Mouse (Mus musculus) hindlimb bud, embryonic 11.5 days (tissue): ENCODE measurements around the gene Rassf1.

Source experiments
- DNase-seq: peaks from one replicate; pipeline ENCODE4 v3.0.0-alpha.2; 2012; ENCODE audit warnings: low read depth, low spot score; ENCODE audit errors: extremely low spot score

Gene Rassf1

GRCm38 (mm10) chr9:107601275-107601674, 49.9 kb downstream of the Rassf1 start:
- DNase-seq: no peak

GRCm38 (mm10) chr9:107602068-107602648, 50.8 kb downstream of the Rassf1 start:
- peak; percentile 90 for DNase-seq

GRCm38 (mm10) chr9:107603251-107603650, 51.9 kb downstream of the Rassf1 start:
- no peak for DNase-seq

DNA sequence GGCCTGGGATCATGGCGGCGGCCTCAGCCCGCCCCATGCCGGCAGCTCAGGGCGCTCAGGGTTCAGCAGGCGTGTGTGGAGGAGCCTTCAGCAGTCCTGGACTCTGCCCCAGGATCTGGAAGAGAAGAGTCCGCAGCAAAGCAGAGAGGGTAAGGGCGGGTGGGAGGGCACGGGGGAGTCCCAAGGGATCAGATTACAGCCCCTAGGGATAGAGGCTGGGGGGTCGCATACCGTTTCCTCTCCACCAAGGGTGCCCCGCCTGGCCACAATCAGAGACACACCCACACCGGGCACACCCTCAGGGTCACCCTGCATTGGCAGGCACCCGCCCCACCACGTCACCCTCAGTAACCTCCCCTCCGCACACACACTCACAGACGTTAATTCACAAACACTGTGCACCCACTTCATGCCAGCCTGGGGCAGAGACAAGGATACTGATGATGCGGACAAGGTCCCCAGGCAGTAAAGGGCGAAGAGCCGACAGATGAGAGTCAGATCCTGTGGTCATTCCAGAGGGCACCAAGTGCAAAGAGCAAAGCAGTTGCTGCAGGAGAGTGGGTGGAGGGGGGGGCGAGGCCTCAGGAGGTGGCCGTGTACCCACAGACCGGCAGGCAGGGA, 53.8 kb downstream of the Rassf1 start:
- no peak for DNase-seq

DNA sequence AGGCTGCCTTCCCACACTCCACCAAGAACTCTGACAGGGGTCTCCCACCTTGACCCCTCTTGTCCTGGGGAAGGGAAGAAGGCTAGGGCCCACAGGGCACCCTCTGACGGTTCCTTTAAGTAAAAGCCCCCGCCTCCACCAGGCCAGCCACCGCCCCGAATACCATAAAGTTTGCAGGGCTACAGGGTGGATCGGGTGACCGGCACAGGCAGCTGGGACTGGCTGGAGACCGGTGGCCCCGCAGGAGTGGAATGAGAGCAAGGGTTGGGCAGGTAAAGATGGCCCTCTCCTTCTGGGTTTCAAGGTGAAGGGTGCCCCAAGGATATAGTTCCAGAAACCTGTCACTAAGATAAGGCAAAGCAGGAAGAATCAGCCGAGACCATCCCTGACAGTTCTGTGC, 55.2 kb downstream of the Rassf1 start:
- DNase-seq: no peak

GRCm38 (mm10) chr9:107607036-107607435, 55.7 kb downstream of the Rassf1 start:
- no peak for DNase-seq

DNA sequence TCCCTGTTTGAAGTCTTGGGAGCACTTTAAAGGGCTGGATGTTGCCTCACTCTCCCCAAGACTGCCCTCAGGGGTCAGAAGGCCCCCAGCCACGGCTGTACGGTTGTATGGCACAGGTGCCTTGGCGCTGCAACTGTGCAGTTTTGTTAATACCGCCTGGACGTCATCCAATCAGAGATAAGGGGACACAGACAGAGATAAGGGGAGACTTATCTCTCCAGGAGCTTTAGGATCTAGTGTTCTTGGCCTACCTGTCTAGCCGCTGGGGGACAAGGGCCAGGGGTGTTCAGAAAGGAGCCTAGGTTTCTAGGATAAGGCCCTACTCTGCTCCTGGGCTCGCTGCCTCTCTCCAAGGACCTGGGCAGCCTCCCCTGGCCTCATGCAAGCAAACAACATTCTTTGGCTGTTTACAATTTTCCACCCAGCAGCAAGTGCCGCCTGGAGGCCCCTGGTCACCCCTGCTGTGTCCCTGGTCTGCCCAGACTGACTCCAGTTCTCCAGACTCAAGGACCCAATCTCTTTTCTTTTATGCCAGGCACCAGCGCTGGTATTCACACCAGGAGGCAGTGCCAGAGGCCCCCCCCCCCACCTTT, 56.4 kb downstream of the Rassf1 start:
- DNase-seq: no peak

DNA sequence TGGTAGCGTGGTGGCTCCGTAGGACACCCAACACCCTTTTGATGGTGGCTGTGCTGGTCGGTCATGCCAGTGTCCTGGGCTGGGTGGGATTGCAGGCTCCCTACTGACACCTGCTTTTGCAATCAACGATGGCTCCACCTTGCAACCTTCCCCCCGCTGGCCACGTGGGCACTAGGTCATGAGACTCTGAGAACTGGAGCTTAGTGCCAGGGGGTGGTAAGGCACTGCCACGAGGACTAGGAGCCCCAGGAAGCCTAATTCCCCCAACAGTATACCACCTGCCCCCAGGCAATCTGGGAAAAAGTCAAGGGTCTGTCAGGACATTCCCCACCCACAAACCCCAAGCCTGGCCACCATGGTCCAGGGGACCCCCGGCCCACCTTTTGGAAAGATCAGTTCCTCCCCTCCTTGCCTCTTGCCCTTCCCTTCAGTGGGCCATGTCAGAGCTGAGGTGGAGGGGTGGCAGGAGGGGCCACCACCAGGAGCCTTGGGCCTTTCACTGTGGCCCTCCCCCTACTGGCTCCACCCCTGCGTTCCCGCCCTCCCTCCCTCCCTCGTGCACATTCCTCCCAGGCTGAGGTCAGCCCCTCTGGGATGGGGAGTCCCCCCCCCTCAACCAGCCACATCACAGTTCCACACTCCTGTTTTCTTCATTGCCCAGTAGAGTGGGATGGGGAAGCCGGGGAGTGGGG, 57.5 kb downstream of the Rassf1 start, which contains the start of gene Sema3b:
TSS of gene Sema3b (minus strand) at position 489 of the 692 bp plus-strand sequence.
- no peak for DNase-seq

DNA sequence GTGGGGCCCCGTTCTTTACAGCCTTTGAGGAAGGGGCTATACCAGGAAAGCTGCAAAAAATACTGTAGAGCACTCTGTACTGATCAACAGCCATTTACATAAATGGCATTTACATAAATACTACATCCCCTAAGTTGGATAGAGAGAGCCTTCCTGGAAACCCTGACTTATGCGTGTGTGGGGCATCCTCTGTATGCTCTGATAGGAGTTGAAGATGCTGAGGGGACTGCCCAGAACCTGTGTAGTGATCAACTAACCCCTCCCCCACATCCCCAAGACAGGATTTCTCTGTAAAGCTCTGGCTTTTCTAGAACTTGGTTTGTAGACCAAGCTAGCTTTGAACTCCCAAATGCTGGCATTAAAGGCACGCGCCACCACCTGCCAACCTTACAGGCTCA, 58.1 kb downstream of the Rassf1 start:
- DNase-seq: no peak

GRCm38 (mm10) chr9:107611456-107612190, 60.3 kb downstream of the Rassf1 start:
- no peak for DNase-seq
